Mouse (Mus musculus) spleen, embryonic (tissue): ENCODE measurements around the gene Ror1.

ENCODE experiments used
- CTCF ChIA-PET: fragments of 350-600 bp; sonication (Branson Sonifier 250); formaldehyde crosslinking; loops from one replicate; lab custom pipeline; 2022; lab: Charles Lee

Gene Ror1

GRCm38 (mm10) chr4:100158401-100158800, 62.8 kb downstream of the Ror1 start:
- CTCF ChIA-PET = no interaction called here

- CTCF ChIA-PET = no interaction called here
Measured at GRCm38 (mm10) chr4:100160156-100160555, 64.6 kb downstream of the Ror1 start.

DNA sequence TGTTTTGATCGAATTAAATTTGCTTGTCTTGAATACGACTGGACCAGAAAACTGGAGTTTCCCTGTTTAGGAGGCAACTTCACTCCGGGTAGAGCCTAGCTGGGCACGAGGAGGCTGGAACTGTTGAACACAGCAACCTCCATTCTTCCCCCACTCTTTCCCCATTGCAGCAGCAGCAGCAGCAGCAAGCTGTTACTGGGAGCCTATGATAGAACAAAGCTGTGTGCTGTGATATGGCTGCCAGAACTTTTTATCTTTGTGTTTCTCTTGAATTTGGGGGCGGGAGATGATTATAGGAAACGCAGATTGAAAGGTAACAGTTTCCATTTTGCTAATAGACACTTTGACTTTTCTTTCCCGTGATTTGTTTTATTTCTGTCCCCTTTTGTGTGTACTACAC, 70.2 kb downstream of the Ror1 start:
- CTCF ChIA-PET = no interaction called here

- CTCF ChIA-PET = no interaction called here
Measured at GRCm38 (mm10) chr4:100166871-100167270, 71.3 kb downstream of the Ror1 start.

- CTCF ChIA-PET = no interaction called here
Measured at GRCm38 (mm10) chr4:100169683-100170082, 74.1 kb downstream of the Ror1 start.

DNA sequence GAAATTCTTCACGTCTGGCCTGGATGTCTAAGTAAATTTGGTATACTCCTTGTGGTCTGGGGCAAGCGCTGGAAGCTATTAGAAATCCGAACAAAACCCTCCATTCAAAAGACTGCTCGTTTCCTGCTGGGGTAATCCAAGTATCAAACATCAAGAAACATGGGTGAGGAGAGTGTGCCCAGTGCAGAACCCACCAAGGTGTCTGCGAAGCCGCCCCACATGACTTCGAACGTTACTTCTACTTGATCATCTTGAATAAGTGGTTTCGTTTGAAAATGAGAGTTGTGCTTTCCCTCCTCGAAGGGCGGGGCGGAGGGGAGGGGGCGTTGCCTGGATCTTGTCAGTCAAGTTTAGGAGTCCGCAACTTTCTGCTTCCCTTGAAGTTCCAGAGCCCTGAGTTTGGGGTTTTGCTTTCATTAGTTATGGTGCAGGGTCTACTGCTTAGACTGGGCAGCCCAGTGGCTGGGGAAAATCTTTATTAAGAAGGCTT, 74.6 kb downstream of the Ror1 start:
- CTCF ChIA-PET = no interaction called here

GRCm38 (mm10) chr4:100170743-100171142, 75.2 kb downstream of the Ror1 start:
- CTCF ChIA-PET = no interaction called here

- CTCF ChIA-PET = no interaction called here
Measured at GRCm38 (mm10) chr4:100171483-100171898, 75.9 kb downstream of the Ror1 start.

- CTCF ChIA-PET = no interaction called here
Measured at GRCm38 (mm10) chr4:100175594-100175993, 80.0 kb downstream of the Ror1 start.

DNA sequence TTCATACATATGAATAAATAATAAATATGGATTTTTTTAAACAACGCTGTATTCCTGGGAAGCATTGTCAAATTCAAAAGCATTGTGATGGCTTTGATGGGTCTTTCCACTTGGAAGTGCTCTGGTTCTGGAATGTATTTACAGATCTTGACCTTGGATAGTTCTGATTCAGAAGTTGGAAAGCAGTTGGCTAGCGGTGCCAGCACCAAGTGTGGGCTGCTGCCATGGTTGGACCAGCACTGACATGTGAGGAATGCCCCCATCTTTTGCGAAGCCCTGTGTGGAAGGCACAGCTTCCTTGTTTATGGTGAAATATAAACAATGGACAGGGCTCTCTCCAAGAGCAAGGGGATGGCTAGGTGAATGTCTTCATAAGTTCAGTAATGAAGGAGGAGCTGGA, 82.7 kb downstream of the Ror1 start:
- CTCF ChIA-PET = no interaction called here

- CTCF ChIA-PET = no interaction called here
Measured at GRCm38 (mm10) chr4:100181676-100182075, 86.1 kb downstream of the Ror1 start.

- CTCF ChIA-PET = no interaction called here
Measured at GRCm38 (mm10) chr4:100186781-100187180, 91.2 kb downstream of the Ror1 start.

- CTCF ChIA-PET = no interaction called here
Measured at GRCm38 (mm10) chr4:100187563-100188200, 92.1 kb downstream of the Ror1 start.

GRCm38 (mm10) chr4:100188201-100188699, 92.7 kb downstream of the Ror1 start:
- CTCF ChIA-PET = no interaction called here

DNA sequence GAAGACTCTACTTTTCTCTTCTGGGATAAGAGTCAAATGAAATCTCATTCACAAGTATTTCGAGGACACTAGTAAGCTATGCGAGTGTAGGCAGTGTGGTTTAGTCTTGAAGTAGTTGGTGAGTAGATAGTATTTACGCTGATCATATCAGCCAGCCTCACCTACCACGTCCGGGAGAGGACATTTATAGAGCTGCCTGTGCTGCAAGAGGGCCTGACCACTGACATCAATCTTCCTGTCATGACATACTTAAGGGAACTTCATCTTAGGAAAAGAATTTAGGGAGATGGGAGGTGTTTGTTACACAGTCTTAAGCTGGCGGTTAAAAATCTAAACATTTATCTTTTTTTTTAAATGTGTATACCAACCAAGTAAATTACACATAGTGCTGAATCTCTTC, 95.9 kb downstream of the Ror1 start:
- CTCF ChIA-PET = no interaction called here

GRCm38 (mm10) chr4:100194136-100194535, 98.5 kb downstream of the Ror1 start:
- CTCF ChIA-PET = no interaction called here

DNA sequence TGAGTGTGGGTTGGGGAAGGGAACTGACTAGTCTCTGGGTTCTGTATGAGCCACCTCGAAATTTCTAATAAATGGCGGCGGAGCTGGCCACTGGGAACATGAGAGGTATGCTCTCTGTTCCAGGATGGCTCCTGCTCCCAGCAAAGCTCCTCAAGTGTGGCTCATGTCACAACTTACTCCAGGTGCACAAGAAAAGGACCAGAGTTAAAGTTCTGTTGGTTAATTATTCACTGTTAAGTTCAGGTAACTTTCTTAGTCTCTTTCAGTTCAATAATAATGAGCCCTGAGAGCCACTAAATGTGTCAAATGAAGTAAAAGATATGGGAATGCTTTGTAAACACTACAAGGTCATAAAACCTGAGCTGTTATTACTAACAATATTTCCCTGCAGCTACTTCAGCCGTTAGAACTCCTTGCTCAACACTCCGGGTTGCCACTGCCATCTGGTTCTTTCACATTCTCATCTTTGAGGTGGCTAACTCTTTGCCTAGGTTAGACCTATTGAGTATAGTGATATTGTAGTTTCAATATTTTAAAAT, 100.7 kb downstream of the Ror1 start:
- CTCF ChIA-PET = no interaction called here

DNA sequence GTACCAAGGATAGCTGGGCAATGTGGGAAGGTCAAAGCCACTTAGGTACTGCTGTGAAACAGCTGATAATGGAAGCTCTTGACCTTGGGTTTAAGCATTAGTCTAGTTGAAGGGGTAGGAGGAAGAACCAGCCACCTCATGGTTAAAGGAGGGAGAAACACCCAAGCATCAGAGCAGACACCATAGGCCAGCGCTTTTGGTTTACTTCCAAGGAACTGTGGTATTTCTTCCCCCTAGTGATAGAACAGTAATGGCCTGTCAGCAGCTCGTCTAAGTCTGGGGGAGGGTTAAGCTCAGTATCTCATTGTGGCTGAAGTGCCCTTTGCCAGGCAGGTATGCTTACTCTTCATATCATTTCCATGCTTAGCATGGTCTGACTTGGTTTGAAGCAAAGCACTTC, 102.7 kb downstream of the Ror1 start:
- CTCF ChIA-PET = no interaction called here

DNA sequence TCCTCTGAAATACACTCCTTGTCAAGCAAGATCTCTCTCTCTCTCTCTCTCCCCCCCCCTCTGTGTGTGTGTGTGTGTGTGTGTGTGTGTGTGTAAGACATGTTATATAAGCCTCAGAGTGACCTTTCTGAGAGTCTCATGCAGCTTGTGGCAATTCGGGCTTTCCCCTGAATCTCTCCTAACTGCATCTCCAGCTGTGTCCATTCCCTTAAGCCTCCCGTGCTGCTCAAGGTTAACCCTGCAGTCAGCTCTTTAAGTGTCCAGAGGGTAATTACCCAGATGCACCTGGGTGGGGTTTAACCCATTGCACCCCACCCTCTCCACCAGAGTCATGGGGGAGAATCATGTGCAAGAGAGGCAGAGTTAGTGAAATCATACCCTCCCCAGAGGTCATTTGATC, 105.7 kb downstream of the Ror1 start:
- CTCF ChIA-PET = no interaction called here

- CTCF ChIA-PET = no interaction called here
Measured at GRCm38 (mm10) chr4:100203066-100203465, 107.5 kb downstream of the Ror1 start.

DNA sequence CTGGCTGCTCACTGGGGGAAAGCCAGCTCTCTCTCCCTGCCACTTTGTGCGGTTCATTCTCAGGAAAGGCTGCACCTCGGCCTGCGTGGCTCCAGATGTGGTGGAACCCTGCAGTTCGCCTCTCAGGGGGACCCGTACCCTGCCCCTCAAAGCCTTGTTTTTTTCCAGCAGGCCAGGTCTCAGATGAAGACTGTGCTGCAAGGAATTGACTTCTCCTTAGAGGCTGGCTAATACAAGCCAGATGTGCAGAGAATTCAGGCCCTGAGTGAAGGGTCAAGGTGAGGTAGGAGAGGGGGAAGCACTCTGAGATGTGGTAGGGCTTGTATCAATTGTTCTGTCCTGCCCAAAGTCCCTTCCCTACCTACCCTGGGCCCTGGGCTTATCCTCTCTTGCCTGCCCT, 108.1 kb downstream of the Ror1 start:
- CTCF ChIA-PET = no interaction called here

DNA sequence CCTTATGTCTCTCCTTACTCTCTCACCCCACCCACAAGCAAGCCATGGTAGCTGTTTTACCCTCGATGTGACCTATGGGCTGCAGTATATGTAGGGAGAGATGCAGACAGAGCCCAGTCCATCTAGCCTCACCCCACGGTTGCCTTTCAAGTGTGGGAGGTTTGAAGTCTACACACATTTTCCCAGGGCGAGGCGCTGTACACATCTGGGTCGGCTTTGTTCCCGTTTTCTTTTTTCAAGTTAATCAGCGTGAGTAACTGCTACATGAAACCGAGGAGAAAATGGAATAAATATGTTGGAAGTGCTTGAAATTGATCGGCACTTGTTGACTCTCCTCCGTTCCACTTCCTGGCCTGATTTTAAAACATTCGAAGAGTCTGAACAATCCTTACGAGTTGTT, 108.8 kb downstream of the Ror1 start:
- CTCF ChIA-PET = no interaction called here

GRCm38 (mm10) chr4:100208081-100208480, 112.5 kb downstream of the Ror1 start:
- CTCF ChIA-PET = no interaction called here

DNA sequence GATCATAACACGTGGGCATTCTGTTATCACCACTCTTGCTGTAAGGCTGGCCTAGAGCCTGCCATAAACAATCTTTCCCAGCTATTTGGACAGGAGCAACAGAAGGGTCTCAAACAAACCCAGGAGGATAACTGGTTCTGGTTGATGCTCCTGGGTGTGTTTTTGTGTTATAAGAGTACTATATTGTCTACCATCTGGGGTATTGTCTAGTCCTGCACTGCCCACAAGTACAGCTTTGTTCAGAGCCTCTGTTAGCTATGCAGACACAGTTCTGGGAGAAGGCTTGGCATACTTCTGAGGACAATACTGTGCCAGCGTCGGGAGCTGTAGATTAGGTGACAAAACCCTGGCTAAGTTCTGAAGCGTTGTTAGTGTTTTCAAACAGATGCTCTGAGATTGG, 113.5 kb downstream of the Ror1 start:
- CTCF ChIA-PET = no interaction called here
